Mouse (Mus musculus): ENCODE measurements around the gene Clec9a.

- TF ChIP-seq CTCF (IDR thresholded peaks at IDR 0.05; ENCODE audit: control insufficient read depth, insufficient read depth, insufficient read length) (peak; percentile 14), USF1 (IDR thresholded peaks at IDR 0.05; ENCODE audit: low read depth) (no peak)
Observed at GRCm38 (mm10) chr6:129423734-129424072, 15.0 kb downstream of the Clec9a start.

Measured in C2C12 (cell line).